Mouse (Mus musculus) kidney, postnatal 0 days (tissue): Measurements from ENCODE around the gene Kif24. TPM values are rescaled to one million over a fixed set of nuclear protein-coding genes. Genes with fewer than 3 reads are reported as not detected.

Experiments used
- ATAC-seq: fragments of 200-750 bp; cut with Nextera tagmentation; replicated peaks from 2 replicates; pipeline ENCODE4 v1.8.0; 2017; ENCODE audit warnings: low read depth, moderate number of reproducible peaks, moderate TSS enrichment, moderate library complexity; ENCODE audit not compliant: low FRiP score
- DNase-seq: peaks from one replicate; pipeline ENCODE4 v3.0.0-alpha.2; 2016; ENCODE audit warnings: low spot score
- H3K27ac ChIP-seq: fragments of 300-500 bp; sonication (generic); 2 replicates; pipeline ENCODE4 v1.5.1; 2014; ENCODE audit warnings: mild to moderate bottlenecking
- H3K27me3 ChIP-seq: fragments of 300-500 bp; sonication (generic); 2 replicates; pipeline ENCODE4 v1.6.1; 2014; ENCODE audit warnings: low read length, mixed read lengths; ENCODE audit not compliant: insufficient read depth
- H3K36me3 ChIP-seq: fragments of 300-500 bp; sonication (generic); 2 replicates; pipeline ENCODE4 v1.6.1; 2014; ENCODE audit warnings: low read length, mixed read lengths; ENCODE audit not compliant: insufficient read depth
- H3K4me1 ChIP-seq: fragments of 300-500 bp; sonication (generic); replicated peaks from 2 replicates; pipeline ENCODE4 v1.6.1; 2014; ENCODE audit warnings: antibody characterized with exemption, low read length, mixed read lengths; ENCODE audit not compliant: insufficient read depth
- H3K4me2 ChIP-seq: fragments of 300-500 bp; sonication (generic); 2 replicates; pipeline ENCODE4 v1.6.1; 2014; ENCODE audit warnings: mild to moderate bottlenecking, low read length, moderate library complexity, mixed read lengths
- H3K4me3 ChIP-seq: fragments of 300-500 bp; sonication (generic); replicated peaks from 2 replicates; pipeline ENCODE4 v1.5.1; 2014; ENCODE audit warnings: low read depth, low read length
- H3K9ac ChIP-seq: fragments of 300-500 bp; sonication (generic); 2 replicates; pipeline ENCODE4 v1.6.1; 2014; ENCODE audit warnings: low read depth, low read length
- H3K9me3 ChIP-seq: fragments of 300-500 bp; sonication (generic); replicated peaks from 2 replicates; pipeline ENCODE4 v1.6.1; 2016; ENCODE audit warnings: low read length, inconsistent platforms, mixed read lengths
- CTCF ChIP-seq: IDR thresholded peaks from 2 replicates; pipeline ENCODE4 v1.5.1; 2016; ENCODE audit warnings: antibody characterized with exemption, low read depth, mild to moderate bottlenecking, moderate library complexity
- WGBS: fragments of 180-500 bp; shearing (Covaris S2); extraction: QIAGEN DNeasy Blood & Tissue Kit; methylation state at CpG from one replicate; pipeline ENCODE4 v1.1.7; 2014; 5-methylcytosine and 5-hydroxymethylcytosine counted together
- polyA plus RNA-seq: library from polyadenylated mRNA; unstranded; fragments of >200 nt; fragmentation: Nextera tagmentation; extraction: Ambion mirVana; gene quantifications from 2 replicates; pipeline ENCODE4 v1.2.1, GENCODE M21; 2015

The Kif24 gene
- polyA plus RNA-seq, 1 experiment from 2014 or later = 2.0 TPM

DNA sequence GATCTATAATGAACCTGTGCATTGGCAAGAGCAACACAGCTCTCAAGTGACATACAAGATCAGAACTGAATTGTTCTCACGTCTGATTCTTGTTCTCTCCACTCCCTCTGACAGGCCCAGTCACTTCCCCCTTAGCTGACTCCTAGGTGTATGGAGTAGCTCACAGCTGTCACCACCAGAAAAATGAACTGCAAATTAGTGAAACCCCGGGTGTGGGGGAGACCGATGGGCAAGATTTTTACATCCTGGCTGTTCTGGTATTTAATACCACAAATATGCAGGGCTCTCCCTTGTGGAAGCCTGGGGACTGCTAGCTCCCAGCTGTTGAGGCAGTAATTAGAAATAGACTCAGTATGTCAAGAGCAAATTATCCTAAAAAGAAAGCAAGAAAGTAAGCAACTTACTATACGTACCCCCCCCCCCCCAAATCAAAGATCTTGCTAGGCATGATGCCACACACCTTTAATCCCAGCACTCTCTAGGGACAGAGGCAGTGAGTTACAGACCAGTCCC is 21.8 kb downstream of the Kif24 start:
- ATAC-seq = no peak
- H3K9me3 ChIP-seq = no peaks in the 10 kb centered on the region
- H3K9ac ChIP-seq = no peak overlapping the region
- no peak overlapping the region for H3K4me3 ChIP-seq
- H3K27me3 ChIP-seq = no peaks in the 10 kb centered on the region
- no peak overlapping the region for H3K27ac ChIP-seq
- no peak for TF ChIP-seq CTCF
- peak; percentile 1 for DNase-seq
- H3K36me3 ChIP-seq = no peaks in the 10 kb centered on the region
- no peaks in the 10 kb centered on the region for H3K4me1 ChIP-seq
- WGBS = 55% methylated on average over 4 of the region's 4 CpGs
- H3K4me2 ChIP-seq = no peak overlapping the region

DNA sequence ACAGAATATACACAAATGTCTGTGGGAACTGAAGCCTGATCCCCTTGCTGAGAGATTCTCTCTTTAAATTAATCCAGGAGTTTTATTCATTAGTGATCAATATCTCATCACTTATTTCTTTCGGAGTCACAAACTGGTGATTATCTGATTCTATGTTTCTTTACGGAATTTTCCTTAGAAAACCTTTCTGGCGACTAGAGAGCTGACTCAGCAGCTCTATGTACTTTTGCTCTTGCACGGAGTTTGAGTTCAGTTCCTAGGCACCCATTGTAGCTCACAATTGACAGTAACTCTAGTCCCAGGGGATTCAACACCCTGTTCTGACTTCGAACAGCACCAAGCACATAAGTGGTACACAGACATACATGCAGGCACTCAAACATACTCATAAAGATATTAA is 25.8 kb downstream of the Kif24 start:
- Histone ChIP-seq H3K27ac (no peak overlapping the region), H3K36me3 (no peaks in the 10 kb centered on the region), H3K9me3 (no peaks in the 10 kb centered on the region), H3K9ac (no peak overlapping the region), H3K4me2 (no peak overlapping the region), H3K4me1 (no peaks in the 10 kb centered on the region), H3K27me3 (no peaks in the 10 kb centered on the region), H3K4me3 (no peak overlapping the region)
- no peak for TF ChIP-seq CTCF
- DNase-seq = no peak
- no peak for ATAC-seq
- 86% methylated on average over 5 of the region's 5 CpGs for WGBS

DNA sequence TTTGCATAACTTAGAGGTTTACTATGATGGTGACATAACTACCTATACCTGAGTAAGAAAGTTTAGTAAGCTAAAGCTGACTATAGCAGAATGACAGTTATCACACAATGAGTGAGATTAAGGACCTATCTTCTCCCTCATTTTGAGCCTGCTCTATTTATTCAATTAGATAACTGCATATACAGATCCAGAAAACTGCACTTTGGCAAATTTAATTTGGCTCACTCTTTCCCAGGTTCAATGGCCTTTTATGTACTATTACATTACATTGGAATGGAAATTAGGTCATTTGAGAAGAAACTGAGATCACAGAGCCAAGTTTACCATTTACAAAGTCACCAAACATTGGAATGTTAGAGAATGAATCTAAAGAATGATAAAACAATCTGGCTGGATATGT is 47.7 kb downstream of the Kif24 start:
- Histone ChIP-seq H3K27me3 (no peaks in the 10 kb centered on the region), H3K4me1 (no peaks in the 10 kb centered on the region), H3K27ac (no peak overlapping the region), H3K4me2 (no peak overlapping the region), H3K9ac (no peak overlapping the region), H3K36me3 (no peaks in the 10 kb centered on the region), H3K9me3 (no peaks in the 10 kb centered on the region), H3K4me3 (no peak overlapping the region)
- TF ChIP-seq CTCF = no peak
- no peak for DNase-seq
- no peak for ATAC-seq

DNA sequence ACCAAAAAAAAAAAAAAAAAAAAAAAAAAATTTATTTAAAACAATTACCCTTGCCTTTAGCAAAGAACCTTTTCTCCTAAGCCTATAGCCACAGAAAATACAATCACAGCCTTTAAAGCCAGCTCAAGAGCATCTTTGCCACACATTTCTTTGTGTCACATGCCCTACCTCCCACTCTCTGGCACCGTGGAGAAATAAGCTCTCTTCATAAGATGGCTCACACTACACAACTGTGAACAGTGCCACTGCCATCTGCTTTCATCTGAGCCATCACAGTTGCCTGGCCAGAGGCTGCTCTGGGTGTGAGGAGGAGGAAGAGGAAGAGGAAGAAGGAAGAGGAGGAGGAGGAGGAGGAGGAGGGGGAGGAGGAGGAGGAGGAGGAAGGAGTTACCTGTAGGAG is 55.3 kb downstream of the Kif24 start:
- DNase-seq = no peak
- Histone ChIP-seq H3K4me3 (no peak overlapping the region), H3K4me2 (no peak overlapping the region), H3K27me3 (no peaks in the 10 kb centered on the region), H3K9me3 (no peaks in the 10 kb centered on the region), H3K9ac (no peak overlapping the region), H3K27ac (no peak overlapping the region), H3K4me1 (no peaks in the 10 kb centered on the region), H3K36me3 (no peaks in the 10 kb centered on the region)
- no peak for TF ChIP-seq CTCF
- no peak for ATAC-seq
- 67% methylated on average over 1 of the region's 1 CpGs for WGBS

DNA sequence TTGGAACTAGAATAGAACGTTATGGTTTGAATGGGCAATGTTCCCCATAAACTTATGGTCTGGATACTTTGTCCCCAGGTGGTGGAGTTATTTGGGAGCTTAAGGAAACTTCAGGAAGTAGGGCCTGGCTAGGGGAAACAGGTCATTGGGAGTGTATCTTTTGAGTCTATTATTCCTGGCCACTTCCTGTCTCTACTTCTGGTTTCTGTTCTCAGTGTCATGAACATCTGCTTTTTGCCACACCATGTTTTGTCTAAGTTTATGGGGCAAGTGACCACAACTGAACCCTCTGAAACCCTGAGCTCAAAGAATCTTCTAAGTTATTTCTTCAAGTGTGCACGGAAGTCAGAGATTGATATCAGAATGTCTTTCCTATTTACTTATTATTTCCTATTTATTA is 57.3 kb downstream of the Kif24 start:
- DNase-seq = no peak
- Histone ChIP-seq H3K4me3 (no peak overlapping the region), H3K27me3 (no peaks in the 10 kb centered on the region), H3K27ac (no peak overlapping the region), H3K9me3 (no peaks in the 10 kb centered on the region), H3K4me1 (no peaks in the 10 kb centered on the region), H3K4me2 (no peak overlapping the region), H3K36me3 (no peaks in the 10 kb centered on the region), H3K9ac (no peak overlapping the region)
- no peak for TF ChIP-seq CTCF
- no peak for ATAC-seq
- WGBS = 97% methylated on average over 2 of the region's 2 CpGs

DNA sequence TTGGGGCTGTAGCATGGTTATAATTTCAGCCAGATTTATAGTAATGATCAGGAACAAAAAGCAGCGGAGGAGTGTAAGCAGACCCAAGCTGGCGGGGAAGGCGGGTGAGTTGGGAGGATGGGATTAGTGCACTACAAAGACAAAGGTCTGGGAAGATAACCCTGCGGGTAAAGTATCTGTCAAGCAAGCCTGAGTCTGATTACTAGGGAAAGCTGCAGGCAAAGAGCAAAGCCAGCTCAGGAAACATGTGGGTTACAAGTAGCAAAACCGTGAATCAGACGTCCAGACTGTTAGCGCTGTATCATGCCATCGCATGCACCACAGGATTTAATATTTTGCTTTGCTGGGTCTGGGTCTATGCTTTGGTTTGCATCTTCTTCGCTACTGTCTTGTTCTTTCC is 58.1 kb downstream of the Kif24 start:
- Histone ChIP-seq H3K4me1 (no peaks in the 10 kb centered on the region), H3K36me3 (no peaks in the 10 kb centered on the region), H3K27ac (no peak overlapping the region), H3K9me3 (no peaks in the 10 kb centered on the region), H3K9ac (no peak overlapping the region), H3K4me2 (no peak overlapping the region), H3K4me3 (no peak overlapping the region), H3K27me3 (no peaks in the 10 kb centered on the region)
- no peak for TF ChIP-seq CTCF
- WGBS = 86% methylated on average over 9 of the region's 9 CpGs
- ATAC-seq (no peak), DNase-seq (no peak)

DNA sequence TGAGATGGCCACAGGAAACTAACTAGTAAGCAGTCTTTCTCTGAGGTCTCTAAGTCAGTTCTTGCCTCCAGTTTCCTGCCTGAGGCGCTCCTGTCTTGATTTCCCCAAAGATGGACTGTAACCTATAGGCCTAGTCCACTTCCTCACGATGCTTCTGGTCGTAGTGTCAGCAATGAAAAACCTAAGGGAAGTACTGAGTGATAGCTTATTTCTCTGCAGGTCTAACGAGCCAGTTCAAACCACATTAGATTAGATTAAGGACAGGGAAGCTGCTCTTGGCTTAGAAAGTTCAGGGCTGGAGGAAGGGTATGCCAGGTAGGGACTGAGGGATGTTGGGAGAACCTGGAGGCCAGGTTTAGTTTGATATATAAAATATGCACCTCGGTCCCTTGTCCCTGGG is 63.1 kb downstream of the Kif24 start:
- H3K9ac ChIP-seq = no peak overlapping the region
- no peak overlapping the region for H3K4me3 ChIP-seq
- no peak overlapping the region for H3K27ac ChIP-seq
- no peaks in the 10 kb centered on the region for H3K27me3 ChIP-seq
- H3K36me3 ChIP-seq = no peaks in the 10 kb centered on the region
- no peak for ATAC-seq
- no peak overlapping the region for H3K4me2 ChIP-seq
- H3K4me1 ChIP-seq = no peaks in the 10 kb centered on the region
- 90% methylated on average over 5 of the region's 5 CpGs for WGBS
- no peak for DNase-seq
- no peak for TF ChIP-seq CTCF
- H3K9me3 ChIP-seq = no peaks in the 10 kb centered on the region
